Mouse (Mus musculus) forebrain, embryonic 10.5 days (tissue): ENCODE results near the gene Pik3r1. TPM values are rescaled to one million over a fixed set of nuclear protein-coding genes. Genes with fewer than 3 reads are reported as not detected.

Experiments used
- DNase-seq: peaks from one replicate; pipeline ENCODE4 v3.0.0-alpha.2; 2017; ENCODE audit warnings: low spot score; ENCODE audit errors: extremely low spot score
- H3K27ac ChIP-seq: fragments of 300-500 bp; sonication (generic); 2 replicates; pipeline ENCODE4 v1.5.1; 2016; ENCODE audit warnings: mild to moderate bottlenecking
- H3K27me3 ChIP-seq: fragments of 300-500 bp; sonication (generic); 2 replicates; pipeline ENCODE4 v1.6.1; 2016; ENCODE audit warnings: mild to moderate bottlenecking; ENCODE audit not compliant: poor library complexity, severe bottlenecking
- H3K36me3 ChIP-seq: fragments of 300-500 bp; sonication (generic); replicated peaks from 2 replicates; pipeline ENCODE4 v1.6.1; 2016; ENCODE audit warnings: mild to moderate bottlenecking, moderate library complexity
- H3K4me1 ChIP-seq: fragments of 300-500 bp; sonication (generic); 2 replicates; pipeline ENCODE4 v1.6.1; 2016
- H3K4me3 ChIP-seq: fragments of 300-500 bp; sonication (generic); 2 replicates; pipeline ENCODE4 v1.5.1; 2016; ENCODE audit warnings: mild to moderate bottlenecking, moderate library complexity
- H3K9me3 ChIP-seq: fragments of 300-500 bp; sonication (generic); 2 replicates; pipeline ENCODE4 v1.6.1; 2016; ENCODE audit warnings: mild to moderate bottlenecking, moderate library complexity
- WGBS: fragments of 180-500 bp; shearing (Covaris S2); methylation state at CpG from one replicate; pipeline ENCODE4 v1.1.7; 2016; 5-methylcytosine and 5-hydroxymethylcytosine counted together
- polyA plus RNA-seq: library from polyadenylated mRNA; unstranded; fragments of >200 nt; fragmentation: Nextera tagmentation; extraction: Ambion mirVana; gene quantifications from 2 replicates; pipeline ENCODE4 v1.2.1, GENCODE M21; 2016

Pik3r1 gene
- polyA plus RNA-seq, 1 experiment from 2014 or later, result 11.5 TPM

- peak; percentile 29 for DNase-seq
- H3K9me3 ChIP-seq, result no peaks in the 10 kb centered on the region
- WGBS, result 68% methylated on average over 4 of the region's 4 CpGs
- H3K36me3 ChIP-seq, result no peaks in the 10 kb centered on the region
- no peaks in the 10 kb centered on the region for H3K27me3 ChIP-seq
- H3K27ac ChIP-seq, result 0 out of 2 replicates have a peak overlapping the region, but pooled peaks have one; percentile 46
- no peak overlapping the region for H3K4me3 ChIP-seq
- peaks cover 32% of the 10 kb centered on the region for H3K4me1 ChIP-seq
These were observed 38.6 kb downstream of the Pik3r1 start for GRCm38 (mm10) chr13:101729248-101730055.

- Histone ChIP-seq H3K27ac (no peak overlapping the region), H3K9me3 (no peaks in the 10 kb centered on the region), H3K4me1 (peaks cover 32% of the 10 kb centered on the region), H3K36me3 (no peaks in the 10 kb centered on the region), H3K27me3 (no peaks in the 10 kb centered on the region), H3K4me3 (no peak overlapping the region)
- 58% methylated on average over 7 of the region's 7 CpGs for WGBS
- DNase-seq, result no peak
These were observed 39.2 kb downstream of the Pik3r1 start for GRCm38 (mm10) chr13:101728816-101729215.

- Histone ChIP-seq H3K4me1 (peaks cover 32% of the 10 kb centered on the region), H3K27ac (no peak overlapping the region), H3K36me3 (no peaks in the 10 kb centered on the region), H3K4me3 (no peak overlapping the region), H3K9me3 (no peaks in the 10 kb centered on the region), H3K27me3 (no peaks in the 10 kb centered on the region)
- DNase-seq, result no peak
- 66% methylated on average over 3 of the region's 3 CpGs for WGBS
These were observed 39.7 kb downstream of the Pik3r1 start for GRCm38 (mm10) chr13:101728300-101728699.

- H3K27ac ChIP-seq, result no peak overlapping the region
- no peaks in the 10 kb centered on the region for H3K9me3 ChIP-seq
- no peaks in the 10 kb centered on the region for H3K36me3 ChIP-seq
- no peaks in the 10 kb centered on the region for H3K27me3 ChIP-seq
- H3K4me3 ChIP-seq, result no peak overlapping the region
- peaks cover 32% of the 10 kb centered on the region for H3K4me1 ChIP-seq
- WGBS, result 78% methylated on average over 5 of the region's 5 CpGs
- DNase-seq, result no peak
These were observed 40.2 kb downstream of the Pik3r1 start for GRCm38 (mm10) chr13:101727837-101728236.

- H3K9me3 ChIP-seq, result no peaks in the 10 kb centered on the region
- 89% methylated on average over 3 of the region's 3 CpGs for WGBS
- DNase-seq, result no peak
- no peaks in the 10 kb centered on the region for H3K36me3 ChIP-seq
- H3K27ac ChIP-seq, result no peak overlapping the region
- no peak overlapping the region for H3K4me3 ChIP-seq
- H3K27me3 ChIP-seq, result no peaks in the 10 kb centered on the region
- H3K4me1 ChIP-seq, result peaks cover 26% of the 10 kb centered on the region
These were observed 41.1 kb downstream of the Pik3r1 start for GRCm38 (mm10) chr13:101726922-101727321.

GRCm38 (mm10) chr13:101721901-101722595 is 46.0 kb downstream of the Pik3r1 start:
- H3K4me1 ChIP-seq, result peaks cover 21% of the 10 kb centered on the region
- H3K27ac ChIP-seq, result no peak overlapping the region
- no peak for DNase-seq
- no peaks in the 10 kb centered on the region for H3K36me3 ChIP-seq
- H3K27me3 ChIP-seq, result peaks cover 6% of the 10 kb centered on the region
- H3K9me3 ChIP-seq, result no peaks in the 10 kb centered on the region
- no peak overlapping the region for H3K4me3 ChIP-seq
- 92% methylated on average over 9 of the region's 9 CpGs for WGBS

GRCm38 (mm10) chr13:101721154-101721553 is 46.9 kb downstream of the Pik3r1 start:
- H3K27ac ChIP-seq, result no peak overlapping the region
- WGBS, result 91% methylated on average over 1 of the region's 2 CpGs
- no peaks in the 10 kb centered on the region for H3K36me3 ChIP-seq
- H3K4me3 ChIP-seq, result no peak overlapping the region
- peaks cover 10% of the 10 kb centered on the region for H3K27me3 ChIP-seq
- no peaks in the 10 kb centered on the region for H3K9me3 ChIP-seq
- no peak for DNase-seq
- H3K4me1 ChIP-seq, result peaks cover 21% of the 10 kb centered on the region

GRCm38 (mm10) chr13:101719312-101719870 is 48.6 kb downstream of the Pik3r1 start:
- peaks cover 21% of the 10 kb centered on the region for H3K4me1 ChIP-seq
- H3K4me3 ChIP-seq, result peak overlapping the region; percentile 27; the same call in 1 of the 2 replicates
- peak; percentile 74 for DNase-seq
- 15% methylated on average over 11 of the region's 11 CpGs for WGBS
- H3K27ac ChIP-seq, result no peak overlapping the region
- H3K9me3 ChIP-seq, result no peaks in the 10 kb centered on the region
- H3K27me3 ChIP-seq, result peaks cover 10% of the 10 kb centered on the region
- no peaks in the 10 kb centered on the region for H3K36me3 ChIP-seq

GRCm38 (mm10) chr13:101718744-101719143 is 49.3 kb downstream of the Pik3r1 start:
- WGBS, result 79% methylated on average over 7 of the region's 7 CpGs
- no peak for DNase-seq

GRCm38 (mm10) chr13:101717836-101718235 is 50.2 kb downstream of the Pik3r1 start:
- Histone ChIP-seq H3K4me3 (no peak overlapping the region), H3K9me3 (no peaks in the 10 kb centered on the region), H3K27me3 (peaks cover 10% of the 10 kb centered on the region), H3K4me1 (peaks cover 21% of the 10 kb centered on the region), H3K27ac (no peak overlapping the region), H3K36me3 (no peaks in the 10 kb centered on the region)
- DNase-seq, result no peak
- whole genome bisulfite sequencing, result 97% methylated on average over 6 of the region's 6 CpGs

More at GRCm38 (mm10) chr13:101718744-101719143, 49.3 kb downstream of the Pik3r1 start:
- H3K27ac ChIP-seq, result no peak overlapping the region
- no peak overlapping the region for H3K4me3 ChIP-seq
- no peaks in the 10 kb centered on the region for H3K9me3 ChIP-seq
- peaks cover 10% of the 10 kb centered on the region for H3K27me3 ChIP-seq
- no peaks in the 10 kb centered on the region for H3K36me3 ChIP-seq
- peaks cover 21% of the 10 kb centered on the region for H3K4me1 ChIP-seq

GRCm38 (mm10) chr13:101713429-101714088 is 54.5 kb downstream of the Pik3r1 start:
- 92% methylated on average over 12 of the region's 12 CpGs for WGBS
- H3K27me3 ChIP-seq, result peaks cover 10% of the 10 kb centered on the region
- DNase-seq, result no peak
- peaks cover 3% of the 10 kb centered on the region for H3K36me3 ChIP-seq
- peaks cover 6% of the 10 kb centered on the region for H3K4me1 ChIP-seq
- H3K4me3 ChIP-seq, result no peak overlapping the region
- H3K27ac ChIP-seq, result no peak overlapping the region
- no peaks in the 10 kb centered on the region for H3K9me3 ChIP-seq

- Histone ChIP-seq H3K4me3 (no peak overlapping the region), H3K36me3 (peaks cover 5% of the 10 kb centered on the region), H3K27ac (no peak overlapping the region), H3K27me3 (peaks cover 10% of the 10 kb centered on the region), H3K4me1 (peaks cover 6% of the 10 kb centered on the region; the same call in 1 of the 2 replicates), H3K9me3 (no peaks in the 10 kb centered on the region)
- no peak for DNase-seq
- 86% methylated on average over 9 of the region's 9 CpGs for WGBS
These were observed 55.1 kb downstream of the Pik3r1 start for GRCm38 (mm10) chr13:101712720-101713428.
